Mouse (Mus musculus) embryonic facial prominence, embryonic 15.5 days (tissue): ENCODE measurements around the gene Thrap3. TPM values are rescaled to one million over a fixed set of nuclear protein-coding genes. Genes with fewer than 3 reads are reported as not detected.

Source experiments
- ATAC-seq: fragments of 200-750 bp; cut with Nextera tagmentation; 2 replicates; pipeline ENCODE4 v1.8.0; 2017; ENCODE audit warnings: low read depth, moderate TSS enrichment; ENCODE audit not compliant: insufficient number of reproducible peaks, low FRiP score, low TSS enrichment
- H3K27ac ChIP-seq: fragments of 300-500 bp; sonication (generic); replicated peaks from 2 replicates; pipeline ENCODE4 v1.5.1; 2015; ENCODE audit warnings: mild to moderate bottlenecking, inconsistent platforms
- H3K27me3 ChIP-seq: fragments of 300-500 bp; sonication (generic); 2 replicates; pipeline ENCODE4 v1.6.1; 2015; ENCODE audit warnings: inconsistent platforms
- H3K36me3 ChIP-seq: fragments of 300-500 bp; sonication (generic); 2 replicates; pipeline ENCODE4 v1.6.1; 2015; ENCODE audit warnings: mild to moderate bottlenecking, inconsistent platforms
- H3K4me1 ChIP-seq: fragments of 300-500 bp; sonication (generic); 2 replicates; pipeline ENCODE4 v1.6.1; 2015; ENCODE audit warnings: inconsistent platforms
- H3K4me2 ChIP-seq: fragments of 300-500 bp; sonication (generic); replicated peaks from 2 replicates; pipeline ENCODE4 v1.6.1; 2015; ENCODE audit warnings: mild to moderate bottlenecking, inconsistent platforms
- H3K4me3 ChIP-seq: fragments of 300-500 bp; sonication (generic); replicated peaks from 2 replicates; pipeline ENCODE4 v1.5.1; 2015; ENCODE audit warnings: mild to moderate bottlenecking, inconsistent platforms
- H3K9ac ChIP-seq: fragments of 300-500 bp; sonication (generic); 2 replicates; pipeline ENCODE4 v1.6.1; 2015; ENCODE audit warnings: inconsistent platforms
- H3K9me3 ChIP-seq: fragments of 300-500 bp; sonication (generic); replicated peaks from 2 replicates; pipeline ENCODE4 v1.6.1; 2016; ENCODE audit warnings: inconsistent platforms
- WGBS: fragments of 180-500 bp; shearing (Covaris S2); methylation state at CpG from one replicate; pipeline ENCODE4 v1.1.7; 2015; 5-methylcytosine and 5-hydroxymethylcytosine counted together
- polyA plus RNA-seq: library from polyadenylated mRNA; unstranded; fragments of >200 nt; fragmentation: Nextera tagmentation; extraction: Ambion mirVana; gene quantifications from 2 replicates; pipeline ENCODE4 v1.2.1, GENCODE M21; 2015

Gene Thrap3
- polyA plus RNA-seq, 1 experiment from 2014 or later, result 208 TPM

- no peak overlapping the region for H3K9ac ChIP-seq
- no peaks in the 10 kb centered on the region for H3K9me3 ChIP-seq
- WGBS, result 80% methylated on average over 8 of the region's 8 CpGs
- H3K4me1 ChIP-seq, result peaks cover 28% of the 10 kb centered on the region
- H3K27me3 ChIP-seq, result no peaks in the 10 kb centered on the region
- ATAC-seq, result no peak
- no peaks in the 10 kb centered on the region for H3K36me3 ChIP-seq
- H3K4me2 ChIP-seq, result no peak overlapping the region
- H3K27ac ChIP-seq, result no peak overlapping the region
- no peak overlapping the region for H3K4me3 ChIP-seq
Measured at GRCm38 (mm10) chr4:126117116-126117515, 85.4 kb downstream of the Thrap3 start.

GRCm38 (mm10) chr4:126115871-126116521 lies 86.6 kb downstream of the Thrap3 start:
- Histone ChIP-seq H3K27ac (no peak overlapping the region), H3K9me3 (no peaks in the 10 kb centered on the region), H3K36me3 (no peaks in the 10 kb centered on the region), H3K27me3 (no peaks in the 10 kb centered on the region), H3K9ac (no peak overlapping the region), H3K4me1 (peaks cover 33% of the 10 kb centered on the region), H3K4me3 (no peak overlapping the region), H3K4me2 (no peak overlapping the region)
- no peak for ATAC-seq
- WGBS, result 60% methylated on average over 6 of the region's 6 CpGs

GRCm38 (mm10) chr4:126115411-126115810 lies 87.1 kb downstream of the Thrap3 start:
- ATAC-seq, result no peak
- no peak overlapping the region for H3K4me2 ChIP-seq
- peaks cover 38% of the 10 kb centered on the region for H3K4me1 ChIP-seq
- no peaks in the 10 kb centered on the region for H3K36me3 ChIP-seq
- H3K27ac ChIP-seq, result no peak overlapping the region
- no peaks in the 10 kb centered on the region for H3K27me3 ChIP-seq
- H3K4me3 ChIP-seq, result no peak overlapping the region
- 82% methylated on average over 9 of the region's 9 CpGs for WGBS
- no peaks in the 10 kb centered on the region for H3K9me3 ChIP-seq
- no peak overlapping the region for H3K9ac ChIP-seq

Other genes starting within 250 kb of the Thrap3 start
- gene Csf3r, start 178.2 kb downstream of the Thrap3 start, polyA plus RNA-seq, result 0.66 and 1.0 TPM in 2 replicates
- 128 and 137 TPM in 2 replicates for gene Mrps15, start 155.8 kb downstream of the Thrap3 start, polyA plus RNA-seq
- gene Oscp1, start 144.2 kb downstream of the Thrap3 start, polyA plus RNA-seq, result 23.3 and 32.0 TPM in 2 replicates
- gene Lsm10, start 106.1 kb downstream of the Thrap3 start, polyA plus RNA-seq, result 55.4 and 60.6 TPM in 2 replicates
- gene Stk40, start 98.8 kb downstream of the Thrap3 start, polyA plus RNA-seq, result 37.4 and 38.7 TPM in 2 replicates
- 84.3 and 94.6 TPM in 2 replicates for gene Eva1b, start 55.0 kb downstream of the Thrap3 start, polyA plus RNA-seq
- gene Sh3d21, start 39.3 kb downstream of the Thrap3 start, polyA plus RNA-seq, result 15.0 and 16.8 TPM in 2 replicates
- gene Map7d1, start 53.6 kb upstream of the Thrap3 start, polyA plus RNA-seq, result 59.9 and 60.4 TPM in 2 replicates
- 124 and 132 TPM in 2 replicates for gene Trappc3, start 59.6 kb upstream of the Thrap3 start, polyA plus RNA-seq
- 48.6 and 60.1 TPM in 2 replicates for gene Col8a2, start 84.0 kb upstream of the Thrap3 start, polyA plus RNA-seq
- 83.5 and 89.3 TPM in 2 replicates for gene Adprhl2, start 118.9 kb upstream of the Thrap3 start, polyA plus RNA-seq
- 18.4 and 26.5 TPM in 2 replicates for gene Tekt2, start 122.9 kb upstream of the Thrap3 start, polyA plus RNA-seq
- gene Ago3, start 226.8 kb upstream of the Thrap3 start, polyA plus RNA-seq, result 15.6 and 17.2 TPM in 2 replicates